Mouse (Mus musculus): ENCODE measurements around the gene Usp24.

The Usp24 gene

DNA sequence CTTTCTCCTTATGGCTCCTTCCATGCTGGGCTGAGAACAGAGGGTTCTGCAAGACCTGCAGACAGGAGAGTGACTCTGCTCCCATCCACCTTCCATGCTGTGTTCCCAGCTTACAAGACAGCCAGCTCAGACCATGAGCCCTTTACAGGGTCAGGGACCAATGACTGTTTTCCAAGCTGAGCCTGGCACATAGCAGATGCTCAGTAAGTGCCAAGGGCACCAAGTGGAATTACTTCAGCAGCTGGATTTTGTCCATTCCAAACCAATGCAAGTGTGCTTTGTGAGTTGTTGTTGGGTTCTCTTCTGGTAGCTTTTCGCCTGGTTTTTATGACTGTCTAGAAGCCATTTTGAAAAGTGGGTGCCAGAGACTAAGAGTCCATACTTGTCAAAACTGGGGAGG lies 167.8 kb downstream of the Usp24 start:
- in situ Hi-C loops (cut with MboI; ENCODE audit: low sequenced_read_pairs) = no loop called here

- in situ Hi-C loops (cut with MboI; ENCODE audit: low sequenced_read_pairs) = no loop called here
These were observed 174.6 kb downstream of the Usp24 start for GRCm38 (mm10) chr4:106490620-106491019.
